Mouse (Mus musculus) limb, embryonic 15.5 days (tissue): Measurements from ENCODE around the gene Spsb3. TPM values are rescaled to one million over a fixed set of nuclear protein-coding genes. Genes with fewer than 3 reads are reported as not detected.

Source experiments
- ATAC-seq: fragments of 200-750 bp; cut with Nextera tagmentation; 2 replicates; pipeline ENCODE4 v1.8.0; 2017; ENCODE audit warnings: low read depth, moderate TSS enrichment; ENCODE audit not compliant: insufficient number of reproducible peaks, low FRiP score, low TSS enrichment
- H3K27ac ChIP-seq: fragments of 300-500 bp; sonication (generic); 2 replicates; pipeline ENCODE4 v1.5.1; 2015; ENCODE audit warnings: moderate library complexity, mild to moderate bottlenecking, inconsistent platforms
- H3K27me3 ChIP-seq: fragments of 300-500 bp; sonication (generic); 2 replicates; pipeline ENCODE4 v1.6.1; 2015; ENCODE audit warnings: inconsistent platforms
- H3K36me3 ChIP-seq: fragments of 300-500 bp; sonication (generic); 2 replicates; pipeline ENCODE4 v1.6.1; 2015; ENCODE audit warnings: inconsistent platforms
- H3K4me1 ChIP-seq: fragments of 300-500 bp; sonication (generic); 2 replicates; pipeline ENCODE4 v1.6.1; 2015; ENCODE audit warnings: inconsistent platforms
- H3K4me2 ChIP-seq: fragments of 300-500 bp; sonication (generic); 2 replicates; pipeline ENCODE4 v1.6.1; 2015; ENCODE audit warnings: mild to moderate bottlenecking, inconsistent platforms
- H3K4me3 ChIP-seq: fragments of 300-500 bp; sonication (generic); 2 replicates; pipeline ENCODE4 v1.5.1; 2015; ENCODE audit warnings: mild to moderate bottlenecking, inconsistent platforms
- H3K9ac ChIP-seq: fragments of 300-500 bp; sonication (generic); 2 replicates; pipeline ENCODE4 v1.6.1; 2015; ENCODE audit warnings: inconsistent platforms
- H3K9me3 ChIP-seq: fragments of 300-500 bp; sonication (generic); 2 replicates; pipeline ENCODE4 v1.6.1; 2016; ENCODE audit warnings: inconsistent platforms
- WGBS: fragments of 180-500 bp; shearing (Covaris S2); methylation state at CpG from one replicate; pipeline ENCODE4 v1.1.7; 2015; 5-methylcytosine and 5-hydroxymethylcytosine counted together
- polyA plus RNA-seq: library from polyadenylated mRNA; unstranded; fragments of >200 nt; fragmentation: Nextera tagmentation; extraction: Ambion mirVana; gene quantifications from 2 replicates; pipeline ENCODE4 v1.2.1, GENCODE M21; 2015

Spsb3 gene
- polyA plus RNA-seq, 1 experiment from 2014 or later: 41.7 TPM

- Histone ChIP-seq H3K4me2 (no peak overlapping the region), H3K27ac (no peak overlapping the region), H3K9me3 (no peaks in the 10 kb centered on the region), H3K9ac (no peak overlapping the region), H3K36me3 (peaks cover 59% of the 10 kb centered on the region), H3K27me3 (no peaks in the 10 kb centered on the region), H3K4me3 (no peak overlapping the region), H3K4me1 (peaks cover 49% of the 10 kb centered on the region)
- WGBS: 92% methylated on average over 12 of the region's 12 CpGs
- ATAC-seq: no peak
These were observed 6.3 kb downstream of the Spsb3 start for GRCm38 (mm10) chr17:24892785-24893184.

GRCm38 (mm10) chr17:24893276-24893675 is 6.8 kb downstream of the Spsb3 start:
- Histone ChIP-seq H3K9me3 (no peaks in the 10 kb centered on the region), H3K9ac (0 out of 2 replicates have a peak overlapping the region, but pooled peaks have one; percentile 92), H3K36me3 (peaks cover 63% of the 10 kb centered on the region), H3K4me1 (peaks cover 46% of the 10 kb centered on the region), H3K27me3 (no peaks in the 10 kb centered on the region), H3K4me3 (0 out of 2 replicates have a peak overlapping the region, but pooled peaks have one; percentile 90), H3K4me2 (peak overlapping the region; percentile 95; the same call in 1 of the 2 replicates), H3K27ac (no peak overlapping the region)
- WGBS: 83% methylated on average over 2 of the region's 2 CpGs
- ATAC-seq: no peak

DNA sequence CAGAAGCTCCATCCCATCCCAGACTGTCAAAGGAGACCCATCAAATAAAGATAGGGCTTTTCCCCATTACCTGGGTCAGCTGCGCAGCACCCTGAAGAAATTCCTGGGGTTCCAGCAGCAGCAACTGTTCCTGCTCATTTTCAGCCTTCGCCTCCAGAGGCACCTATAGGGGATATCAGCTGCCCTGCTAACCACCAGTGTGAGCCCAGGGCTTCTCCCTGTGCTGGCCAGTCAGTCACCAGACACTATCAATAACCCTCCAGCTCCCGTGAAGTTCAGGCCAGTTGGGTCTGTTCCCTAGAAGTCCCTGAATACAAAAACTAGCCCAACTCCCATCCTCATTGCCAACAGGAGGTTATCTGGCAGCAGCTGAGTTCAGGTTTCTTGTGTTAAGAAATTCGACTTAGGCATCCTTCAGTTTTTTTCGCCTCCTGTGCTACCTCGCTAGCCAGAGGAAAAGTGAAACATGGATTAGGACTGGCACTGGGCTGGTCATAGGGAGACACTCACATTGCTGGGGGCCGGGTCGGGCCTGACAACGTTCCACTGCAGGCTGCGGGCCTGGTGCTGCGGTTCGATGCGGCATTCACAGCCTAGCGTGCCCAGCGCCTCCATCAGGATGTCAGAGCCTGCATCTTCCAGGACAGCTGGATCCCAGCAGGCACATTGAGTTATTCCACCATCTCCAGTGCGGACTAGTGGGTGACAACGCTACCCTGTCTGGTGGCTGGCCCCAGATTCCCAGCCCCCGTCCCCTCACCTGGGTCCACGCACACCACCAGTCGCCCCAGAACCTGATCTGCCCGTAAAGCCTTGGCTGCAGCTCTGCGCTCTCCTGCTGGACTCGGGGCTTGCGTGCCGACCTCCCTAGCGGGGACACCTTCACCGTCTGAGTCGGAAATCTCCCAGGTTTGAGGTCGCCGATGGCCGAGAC is 7.9 kb downstream of the Spsb3 start:
- Histone ChIP-seq H3K4me1 (peaks cover 40% of the 10 kb centered on the region), H3K36me3 (peaks cover 67% of the 10 kb centered on the region), H3K4me3 (peak overlapping the region; percentile 90), H3K9ac (peak overlapping the region; percentile 92), H3K4me2 (peak overlapping the region; percentile 95), H3K27ac (peak overlapping the region; percentile 89), H3K9me3 (no peaks in the 10 kb centered on the region), H3K27me3 (no peaks in the 10 kb centered on the region)
- no peak for ATAC-seq
- 10% methylated on average over 31 of the region's 31 CpGs for WGBS

- no peaks in the 10 kb centered on the region for H3K9me3 ChIP-seq
- H3K9ac ChIP-seq: peak within 1 kb of the TSS; percentile 92
- peak within 1 kb of the TSS; percentile 95 for H3K4me2 ChIP-seq
- under 1% methylated on average over 62 of the region's 62 CpGs for WGBS
- peak within 1 kb of the TSS; percentile 90 for H3K4me3 ChIP-seq
- H3K27ac ChIP-seq: peak within 1 kb of the TSS; percentile 89
- ATAC-seq: peak; percentile 54; the same call in 1 of the 2 replicates
- no peaks in the 10 kb centered on the region for H3K27me3 ChIP-seq
- H3K36me3 ChIP-seq: peaks cover 67% of the 10 kb centered on the region
- H3K4me1 ChIP-seq: peaks cover 40% of the 10 kb centered on the region
These were observed 8.6 kb downstream of the Spsb3 start, which contains the start of the genes Eme2 and Mrps34 for GRCm38 (mm10) chr17:24894995-24895547. Gene Eme2 (minus strand): TSS chr17:24895087. Gene Mrps34 (plus strand): TSS chr17:24895116.

GRCm38 (mm10) chr17:24895571-24896240 is 9.3 kb downstream of the Spsb3 start:
- Histone ChIP-seq H3K36me3 (peaks cover 67% of the 10 kb centered on the region), H3K9ac (peak overlapping the region; percentile 92), H3K4me2 (peak overlapping the region; percentile 95), H3K4me1 (peaks cover 40% of the 10 kb centered on the region), H3K27ac (peak overlapping the region; percentile 89), H3K27me3 (no peaks in the 10 kb centered on the region), H3K4me3 (peak overlapping the region; percentile 90), H3K9me3 (no peaks in the 10 kb centered on the region)
- 11% methylated on average over 23 of the region's 23 CpGs for WGBS
- ATAC-seq: no peak

- 1% methylated on average over 50 of the region's 50 CpGs for WGBS
- Histone ChIP-seq H3K36me3 (peaks cover 67% of the 10 kb centered on the region), H3K27me3 (no peaks in the 10 kb centered on the region)
These were observed 10.0 kb downstream of the Spsb3 start, which contains the start of gene Nme3 for GRCm38 (mm10) chr17:24896241-24896992. Gene Nme3 (plus strand): TSS chr17:24896500.

GRCm38 (mm10) chr17:24896993-24897269 is 10.5 kb downstream of the Spsb3 start:
- Histone ChIP-seq H3K27me3 (no peaks in the 10 kb centered on the region), H3K9me3 (no peaks in the 10 kb centered on the region), H3K4me1 (peaks cover 40% of the 10 kb centered on the region), H3K9ac (peak overlapping the region; percentile 92), H3K4me2 (peak overlapping the region; percentile 95), H3K4me3 (peak overlapping the region; percentile 90), H3K27ac (peak overlapping the region; percentile 89), H3K36me3 (peaks cover 68% of the 10 kb centered on the region)
- no peak for ATAC-seq
- WGBS: 34% methylated on average over 11 of the region's 11 CpGs

More at GRCm38 (mm10) chr17:24896241-24896992, 10.0 kb downstream of the Spsb3 start, which contains the start of gene Nme3:
- H3K4me2 ChIP-seq: peak within 1 kb of the TSS; percentile 95
- peak within 1 kb of the TSS; percentile 92 for H3K9ac ChIP-seq
- H3K4me1 ChIP-seq: peaks cover 40% of the 10 kb centered on the region
- H3K27ac ChIP-seq: peak within 1 kb of the TSS; percentile 89
- H3K9me3 ChIP-seq: no peaks in the 10 kb centered on the region
- no peak for ATAC-seq
- H3K4me3 ChIP-seq: peak within 1 kb of the TSS; percentile 90

DNA sequence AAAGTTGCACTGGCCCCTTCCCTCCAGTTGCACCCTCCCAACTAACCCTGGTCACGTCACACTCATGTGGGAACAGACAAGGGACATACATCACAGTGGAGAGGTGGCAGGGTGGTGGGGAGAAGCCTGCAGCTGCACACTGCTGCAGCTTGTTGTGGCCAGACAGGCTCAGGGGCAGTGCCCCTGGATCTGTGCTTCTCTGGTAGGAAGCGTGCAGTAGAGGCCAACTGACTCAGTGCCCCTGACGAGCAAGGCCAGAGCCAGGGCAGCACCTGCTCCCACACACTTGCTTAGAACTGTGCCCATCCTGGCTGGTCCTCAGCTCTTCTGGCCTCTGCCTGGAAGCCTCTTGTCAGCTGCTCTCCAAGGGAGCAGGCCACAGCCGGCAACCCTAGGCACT is 11.2 kb downstream of the Spsb3 start:
- H3K4me2 ChIP-seq: 0 out of 2 replicates have a peak overlapping the region, but pooled peaks have one; percentile 10
- peaks cover 68% of the 10 kb centered on the region for H3K36me3 ChIP-seq
- H3K27ac ChIP-seq: no peak overlapping the region
- H3K27me3 ChIP-seq: no peaks in the 10 kb centered on the region
- H3K4me3 ChIP-seq: peak overlapping the region; percentile 90
- ATAC-seq: no peak
- H3K4me1 ChIP-seq: peaks cover 40% of the 10 kb centered on the region
- WGBS: 82% methylated on average over 4 of the region's 4 CpGs
- no peaks in the 10 kb centered on the region for H3K9me3 ChIP-seq
- H3K9ac ChIP-seq: no peak overlapping the region

DNA sequence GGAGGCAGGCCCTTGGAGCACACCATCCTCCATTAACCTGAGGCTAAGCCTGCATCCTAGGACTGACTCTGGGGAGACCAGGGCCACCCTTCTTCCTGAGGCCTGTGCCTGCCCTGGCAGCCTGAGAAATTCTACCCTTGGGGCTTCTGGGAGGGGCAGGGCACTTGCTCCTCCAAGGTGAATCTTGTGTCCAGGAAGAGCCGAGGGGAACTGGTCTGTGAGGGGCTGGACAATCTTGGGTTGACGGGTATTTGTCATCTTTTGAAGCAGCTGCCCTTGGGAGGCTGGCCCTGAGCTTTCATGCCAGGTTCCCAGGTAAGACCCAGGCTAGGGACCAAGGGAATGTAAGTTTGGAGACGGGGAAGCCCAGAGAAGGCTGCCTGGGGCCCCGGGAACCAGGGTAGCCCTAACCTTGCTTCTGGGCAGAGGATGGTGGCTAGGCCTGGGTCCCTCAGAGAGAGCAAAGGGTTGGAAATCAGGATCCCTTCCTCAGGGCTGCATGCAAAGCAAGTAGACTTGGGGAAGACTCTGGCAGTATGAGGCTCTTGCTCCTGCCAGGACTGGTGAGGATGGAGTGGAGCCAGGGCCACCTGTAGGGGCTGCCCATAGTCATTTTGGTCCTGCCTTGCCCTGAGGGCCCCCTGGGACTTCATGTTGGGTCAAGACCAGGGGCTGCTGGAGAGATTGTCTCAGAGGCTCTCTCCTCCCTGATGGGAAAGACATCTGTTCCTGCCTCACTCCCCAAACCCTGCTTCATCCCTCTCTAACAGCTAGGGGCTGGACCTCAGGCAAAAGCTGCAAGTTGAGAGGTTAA is 11.8 kb downstream of the Spsb3 start:
- H3K27ac ChIP-seq: no peak overlapping the region
- 78% methylated on average over 4 of the region's 4 CpGs for WGBS
- H3K36me3 ChIP-seq: peaks cover 68% of the 10 kb centered on the region
- ATAC-seq: no peak
- peaks cover 40% of the 10 kb centered on the region for H3K4me1 ChIP-seq
- no peaks in the 10 kb centered on the region for H3K27me3 ChIP-seq
- H3K9ac ChIP-seq: no peak overlapping the region
- no peak overlapping the region for H3K4me3 ChIP-seq
- 0 out of 2 replicates have a peak overlapping the region, but pooled peaks have one; percentile 10 for H3K4me2 ChIP-seq
- H3K9me3 ChIP-seq: no peaks in the 10 kb centered on the region

GRCm38 (mm10) chr17:24899153-24899552 is 12.7 kb downstream of the Spsb3 start:
- Histone ChIP-seq H3K9me3 (no peaks in the 10 kb centered on the region), H3K27ac (no peak overlapping the region), H3K27me3 (no peaks in the 10 kb centered on the region), H3K9ac (no peak overlapping the region), H3K36me3 (peaks cover 72% of the 10 kb centered on the region), H3K4me2 (no peak overlapping the region), H3K4me1 (peaks cover 31% of the 10 kb centered on the region), H3K4me3 (no peak overlapping the region)
- 76% methylated on average over 5 of the region's 5 CpGs for WGBS
- ATAC-seq: no peak
